Mouse (Mus musculus) C2C12 (cell line): ENCODE data around the gene B4galt4. TPM values are rescaled to one million over a fixed set of nuclear protein-coding genes. Genes with fewer than 3 reads are reported as not detected.

Experiments
- H3K27me3 ChIP-seq: one replicate; pipeline ENCODE4 v1.6.1; 2011; ENCODE audit not compliant: control insufficient read depth, insufficient read depth, insufficient read length
- H3K36me3 ChIP-seq: one replicate; pipeline ENCODE4 v1.6.1; 2011; ENCODE audit not compliant: control insufficient read depth, insufficient read depth
- H3K4me3 ChIP-seq: one replicate; pipeline ENCODE4 v1.5.1; 2011; ENCODE audit warnings: mild to moderate bottlenecking, control low read depth; ENCODE audit not compliant: poor library complexity, insufficient read depth, severe bottlenecking
- H3K79me2 ChIP-seq: one replicate; pipeline ENCODE4 v1.6.1; 2011; ENCODE audit not compliant: control insufficient read depth, insufficient read depth
- H3K79me3 ChIP-seq: one replicate; pipeline ENCODE4 v1.6.1; 2011; ENCODE audit warnings: low read depth, control low read depth
- H3ac ChIP-seq: one replicate; pipeline ENCODE3; 2011; ENCODE audit warnings: low read depth; ENCODE audit not compliant: control insufficient read depth, insufficient read length
- CEBPB ChIP-seq: IDR thresholded peaks from one replicate; pipeline ENCODE4 v1.6.1; 2011; ENCODE audit warnings: low read depth, mild to moderate bottlenecking, control low read depth, moderate library complexity
- CTCF ChIP-seq: IDR thresholded peaks from one replicate; pipeline ENCODE4 v1.5.1; 2011; ENCODE audit not compliant: control insufficient read depth, insufficient read depth, insufficient read length
- FOSL1 ChIP-seq: IDR thresholded peaks from one replicate; pipeline ENCODE4 v1.8.0; 2011; ENCODE audit warnings: mild to moderate bottlenecking, low read length; ENCODE audit not compliant: poor library complexity, insufficient read depth, severe bottlenecking
- MAX ChIP-seq: IDR thresholded peaks from one replicate; pipeline ENCODE4 v1.6.1; 2011; ENCODE audit warnings: mild to moderate bottlenecking, control low read depth
- MYOD1 ChIP-seq: IDR thresholded peaks from one replicate; pipeline ENCODE4 v1.6.1; 2011; ENCODE audit warnings: low read depth; ENCODE audit not compliant: control insufficient read depth, insufficient read length
- MYOG ChIP-seq: IDR thresholded peaks from one replicate; pipeline ENCODE4 v1.6.1; 2011; ENCODE audit not compliant: control insufficient read depth, insufficient read length; ENCODE audit errors: extremely low read depth
- USF1 ChIP-seq: IDR thresholded peaks from one replicate; pipeline ENCODE4 v1.6.1; 2011; ENCODE audit warnings: low read depth, mild to moderate bottlenecking, control low read depth, moderate library complexity
- polyA plus RNA-seq: library from polyadenylated mRNA; unstranded; fragments of >200 nt; fragmentation: generic; extraction: Trizol; gene quantifications from one replicate; pipeline ENCODE4 v1.2.1, GENCODE M21; 2012; ENCODE audit warnings: missing spikeins

Gene B4galt4
- polyA plus RNA-seq, 1 experiment: 4.3 TPM

DNA sequence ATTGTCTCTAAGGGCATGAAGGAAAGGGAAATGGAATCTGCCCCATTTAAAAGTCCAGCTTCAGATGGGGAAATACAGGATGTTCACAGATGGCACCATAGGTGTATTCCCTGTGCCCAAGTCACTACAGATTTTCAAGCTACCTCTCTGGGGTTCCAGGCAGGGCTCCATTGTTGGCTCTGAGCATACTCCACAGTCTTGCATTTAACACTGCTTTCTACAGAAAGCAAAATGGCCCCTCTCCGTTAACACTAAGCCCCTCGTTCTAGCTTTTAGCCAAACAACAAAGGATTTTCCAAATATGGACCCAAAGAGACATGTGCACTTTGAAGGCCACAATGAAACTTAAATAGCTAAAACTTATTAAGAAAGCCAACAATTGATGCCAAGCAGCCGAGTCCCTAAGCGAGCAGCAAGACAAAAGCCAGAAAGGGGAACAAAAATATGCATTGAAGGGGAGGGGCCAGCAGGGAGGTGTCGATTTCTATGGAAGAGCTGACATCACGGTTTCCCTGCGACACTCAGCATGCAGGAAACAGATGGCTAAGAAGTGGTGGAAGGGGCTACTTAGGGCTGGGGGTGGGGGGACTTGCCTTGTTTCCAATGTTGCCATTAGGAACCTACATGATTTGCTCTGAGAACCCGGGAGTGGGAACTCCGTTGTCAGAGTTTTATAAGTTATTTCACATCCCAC is 40.4 kb upstream of the B4galt4 start:
- Histone ChIP-seq H3K27me3 (no peaks in the 10 kb centered on the region), H3K79me3 (peaks cover 61% of the 10 kb centered on the region), H3K4me3 (no peak overlapping the region), H3ac (no peak overlapping the region), H3K36me3 (peaks cover 18% of the 10 kb centered on the region), H3K79me2 (peaks cover 99% of the 10 kb centered on the region)
- TF ChIP-seq MYOG (no peak), CEBPB (no peak), MYOD1 (no peak), CTCF (no peak), MAX (no peak), FOSL1 (no peak), USF1 (no peak)

DNA sequence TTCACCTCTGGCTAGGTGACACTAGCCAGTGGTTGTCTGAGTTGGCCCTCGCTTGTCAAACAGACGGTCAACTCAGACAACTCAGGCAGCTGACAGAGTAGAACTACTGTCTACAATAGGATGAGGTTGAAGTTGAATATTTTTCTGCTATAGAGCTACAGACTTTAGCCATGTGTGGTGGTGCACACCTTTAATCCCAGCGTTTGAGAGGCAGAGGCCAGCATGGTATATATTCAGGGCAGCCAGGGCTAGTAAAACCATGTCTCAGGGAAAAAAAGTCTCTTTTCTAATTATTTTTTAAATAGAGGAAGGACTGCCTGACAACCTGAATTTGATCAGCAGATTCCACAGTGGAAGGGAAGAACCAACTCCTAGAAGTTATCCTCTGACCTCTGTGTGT is 39.7 kb upstream of the B4galt4 start:
- Histone ChIP-seq H3K36me3 (peaks cover 25% of the 10 kb centered on the region), H3K79me3 (peaks cover 65% of the 10 kb centered on the region), H3K4me3 (no peak overlapping the region), H3K79me2 (peaks cover 100% of the 10 kb centered on the region), H3ac (no peak overlapping the region), H3K27me3 (no peaks in the 10 kb centered on the region)
- TF ChIP-seq CTCF (no peak), FOSL1 (no peak), MAX (no peak), CEBPB (no peak), MYOG (no peak)

DNA sequence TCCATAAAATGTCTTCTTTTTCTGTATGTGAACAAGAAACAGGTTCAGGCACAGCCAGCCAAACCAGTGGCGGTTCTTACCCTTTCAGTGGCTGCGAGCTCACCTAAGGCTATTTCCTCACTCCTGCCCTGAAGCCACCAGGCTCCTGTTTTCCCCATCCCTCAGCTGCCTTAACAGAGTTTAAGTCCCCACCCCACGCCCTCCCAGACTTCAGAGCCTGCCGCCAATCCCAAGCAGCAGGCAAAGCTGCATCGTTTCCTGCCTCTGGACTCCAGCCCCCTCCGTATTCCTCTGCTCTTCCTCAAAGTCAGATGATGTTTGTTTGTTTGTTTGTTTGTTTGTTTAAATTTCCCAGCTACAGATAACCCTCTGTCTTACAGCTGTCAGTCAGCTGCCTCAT is 38.6 kb upstream of the B4galt4 start:
- Histone ChIP-seq H3K36me3 (peaks cover 35% of the 10 kb centered on the region), H3K79me2 (peaks cover 100% of the 10 kb centered on the region), H3K27me3 (no peaks in the 10 kb centered on the region), H3ac (no peak overlapping the region), H3K79me3 (peaks cover 68% of the 10 kb centered on the region), H3K4me3 (no peak overlapping the region)
- TF ChIP-seq USF1 (no peak), MYOG (no peak), CTCF (no peak), MYOD1 (no peak), FOSL1 (no peak), CEBPB (no peak), MAX (no peak)

DNA sequence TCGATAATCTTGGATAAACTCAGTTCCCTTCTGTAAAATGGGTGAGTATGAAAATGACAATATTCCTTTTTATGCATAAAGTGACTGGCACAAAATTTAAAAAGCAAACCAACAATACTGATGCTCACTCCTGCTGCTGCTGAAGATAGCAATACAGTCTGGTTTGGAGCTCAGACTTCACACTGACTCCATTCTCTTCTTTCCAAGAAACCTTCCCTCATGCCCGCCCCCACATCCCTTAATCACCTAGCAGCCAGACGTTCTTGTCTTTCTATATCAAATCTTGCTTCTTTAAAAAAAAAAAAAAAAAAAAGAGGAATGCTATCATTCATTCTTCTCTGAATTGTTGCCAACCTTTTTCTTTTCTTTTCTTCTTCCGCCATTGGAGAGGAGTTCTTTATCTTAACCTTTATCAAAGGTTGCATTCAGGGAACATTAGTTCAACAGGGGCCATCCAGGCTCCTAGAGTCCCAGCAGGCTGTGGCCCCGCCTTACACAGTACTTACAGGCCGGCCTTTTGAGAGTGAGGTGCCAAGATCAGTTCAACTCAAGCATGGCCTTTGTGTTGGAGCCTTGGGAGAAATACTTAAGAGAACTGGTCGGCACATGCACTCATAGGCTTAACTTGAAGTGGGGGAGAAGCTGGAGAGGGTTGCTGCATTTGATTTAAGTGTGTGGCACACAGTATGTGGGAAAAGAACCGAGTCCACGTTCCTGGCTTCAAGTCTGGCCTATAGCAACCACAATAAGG is 36.4 kb upstream of the B4galt4 start:
- peaks cover 100% of the 10 kb centered on the region for H3K79me2 ChIP-seq
- H3K79me3 ChIP-seq: peaks cover 75% of the 10 kb centered on the region
- no peak overlapping the region for H3K4me3 ChIP-seq
- peaks cover 38% of the 10 kb centered on the region for H3K36me3 ChIP-seq
- no peaks in the 10 kb centered on the region for H3K27me3 ChIP-seq
- TF ChIP-seq FOSL1 (no peak), CTCF (no peak), MYOG (no peak), MAX (no peak), MYOD1 (no peak), USF1 (no peak), CEBPB (no peak)
- H3ac ChIP-seq: no peak overlapping the region

DNA sequence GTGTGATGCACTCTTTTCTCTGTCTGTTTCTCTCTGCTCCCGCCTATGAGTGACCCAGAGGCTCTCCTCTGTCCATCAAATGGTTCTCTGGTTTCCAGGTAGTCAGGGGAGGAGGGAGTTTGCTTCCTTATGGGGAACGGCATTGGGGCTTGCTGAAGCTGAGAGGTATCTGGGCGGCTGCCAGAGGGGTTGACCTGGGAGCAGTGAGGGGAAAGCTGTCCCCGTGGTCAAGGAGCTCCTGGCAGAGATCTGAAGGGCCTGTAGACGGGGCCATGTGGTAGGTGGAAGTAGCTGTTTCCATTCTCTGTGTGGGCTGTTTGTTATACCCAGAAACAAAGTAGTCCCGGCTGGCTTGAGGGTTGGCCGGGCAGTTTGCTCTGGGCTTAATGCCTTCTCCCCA is 35.3 kb upstream of the B4galt4 start:
- Histone ChIP-seq H3ac (no peak overlapping the region), H3K27me3 (no peaks in the 10 kb centered on the region), H3K36me3 (peaks cover 33% of the 10 kb centered on the region), H3K79me3 (peaks cover 77% of the 10 kb centered on the region), H3K4me3 (no peak overlapping the region), H3K79me2 (peaks cover 100% of the 10 kb centered on the region)
- no peak for TF ChIP-seq USF1
- TF ChIP-seq MYOG: no peak
- TF ChIP-seq MAX: no peak
- no peak for TF ChIP-seq CEBPB
- no peak for TF ChIP-seq FOSL1
